22 mouse cellular contexts compared by ENCODE assay signal in the genomic region with DNA sequence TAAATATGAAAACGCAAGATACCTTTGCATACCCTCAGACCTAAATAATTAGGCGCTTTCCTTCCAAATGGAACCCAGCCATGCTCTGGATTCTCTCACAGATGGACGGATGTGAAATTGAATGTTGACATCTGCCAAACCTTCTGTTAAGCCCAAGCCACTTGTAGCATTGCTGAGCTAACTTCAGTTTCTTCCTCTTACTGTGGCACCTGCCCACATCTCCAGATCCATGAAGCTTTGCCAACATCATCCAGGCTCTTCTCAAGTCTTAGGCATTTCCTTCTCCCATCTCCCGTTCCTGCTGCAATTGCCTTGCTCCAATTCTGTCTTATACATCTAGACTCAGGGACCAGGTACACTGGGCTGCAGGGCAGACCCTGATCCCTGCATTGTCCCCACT. TPM values are rescaled to one million over a fixed set of nuclear protein-coding genes. Genes with fewer than 3 reads are reported as not detected.
DNase-seq lines count a peak whose midpoint lies in the region; ATAC-seq lines count a peak whose summit lies in the region.
"Had no signal": no experiment of that assay in that cellular context is flagged by ENCODE, and none has a peak within 500 bp of the region (broad histone marks: within the 10 kb centered on the region; RNA-seq: fewer than 3 reads in every experiment).

No protein-coding gene starts in this region.

- WGBS in limb, embryonic 12.5 days: 83% methylated on average over 4 of the region's 4 CpGs
- WGBS in limb, embryonic 10.5 days: 83% methylated on average over 4 of the region's 4 CpGs
- 84% methylated on average over 4 of the region's 4 CpGs for WGBS in embryonic facial prominence, embryonic 10.5 days

- no peaks in the 10 kb centered on the region for H3K27me3 ChIP-seq in limb, embryonic 12.5 days
- peaks cover 5% of the 10 kb centered on the region for H3K27me3 ChIP-seq in limb, embryonic 10.5 days (ENCODE audit: low read depth, poor library complexity, severe bottlenecking)
- peaks cover 5% of the 10 kb centered on the region for H3K27me3 ChIP-seq in embryonic facial prominence, embryonic 10.5 days (replicated peaks; ENCODE audit: low read depth, poor library complexity, severe bottlenecking)
- H3K27me3 ChIP-seq: megakaryocyte, embryonic 14.5 days; neural tube, embryonic 15.5 days had no signal

- H3K9me3 ChIP-seq in limb, embryonic 12.5 days: no peaks in the 10 kb centered on the region
- H3K9me3 ChIP-seq in limb, embryonic 10.5 days (replicated peaks): no peaks in the 10 kb centered on the region
- H3K9me3 ChIP-seq in embryonic facial prominence, embryonic 10.5 days: no peaks in the 10 kb centered on the region
- H3K9me3 ChIP-seq: embryonic facial prominence, embryonic 15.5 days; hindbrain, embryonic 13.5 days; megakaryocyte, embryonic 14.5 days; neural tube, embryonic 15.5 days had no signal

- no peak overlapping the region for H3K4me2 ChIP-seq in limb, embryonic 12.5 days
- H3K4me2 ChIP-seq: embryonic facial prominence, embryonic 15.5 days; heart, embryonic 11.5 days; hindbrain, embryonic 13.5 days; liver, embryonic 11.5 days; neural tube, embryonic 15.5 days had no signal

- peak; percentile 59 for DNase-seq in heart, adult 11 months
- DNase-seq in heart, adult 8-10 months (ENCODE audit: low spot score): no peak
- DNase-seq in limb, embryonic 10.5 days (ENCODE audit: low spot score): no peak
- peak; percentile 43 to 50 for DNase-seq in layer of hippocampus, adult 8-10 months (ENCODE audit: low spot score in 2 of 2)
- peak; percentile 17 for DNase-seq in left cerebral cortex, postnatal 4 days
- no peak for DNase-seq in heart, postnatal 10 days
- no peak for DNase-seq in embryonic facial prominence, embryonic 10.5 days (ENCODE audit: low spot score)
- DNase-seq: embryo, embryonic 11 days; gastrocnemius, postnatal 36 days; heart, postnatal 14 days; kidney, adult 9 months; kidney, postnatal 36 days; lung, adult 2 months; midbrain, embryonic 14.5 days; spleen, adult 18-20 months had no signal

- H3K27ac ChIP-seq in limb, embryonic 12.5 days: no peak overlapping the region
- H3K27ac ChIP-seq in limb, embryonic 10.5 days: no peak overlapping the region
- H3K27ac ChIP-seq in embryonic facial prominence, embryonic 10.5 days (replicated peaks): no peak overlapping the region
- H3K27ac ChIP-seq: embryonic facial prominence, embryonic 15.5 days; hindbrain, embryonic 13.5 days; neural tube, embryonic 15.5 days had no signal

- no peaks in the 10 kb centered on the region for H3K4me1 ChIP-seq in limb, embryonic 12.5 days (replicated peaks)
- H3K4me1 ChIP-seq in limb, embryonic 10.5 days: no peaks in the 10 kb centered on the region
- no peaks in the 10 kb centered on the region for H3K4me1 ChIP-seq in embryonic facial prominence, embryonic 10.5 days
- H3K4me1 ChIP-seq: embryonic facial prominence, embryonic 15.5 days; hindbrain, embryonic 13.5 days; megakaryocyte, embryonic 14.5 days had no signal

- no peak overlapping the region for H3K4me3 ChIP-seq in limb, embryonic 12.5 days (replicated peaks)
- H3K4me3 ChIP-seq in limb, embryonic 10.5 days: no peak overlapping the region
- H3K4me3 ChIP-seq in embryonic facial prominence, embryonic 10.5 days: no peak overlapping the region
- H3K4me3 ChIP-seq: embryonic facial prominence, embryonic 15.5 days; hindbrain, embryonic 13.5 days; megakaryocyte, embryonic 14.5 days; neural tube, embryonic 15.5 days had no signal

- intact Hi-C loops in left cerebral cortex, postnatal 4 days (cut with DNase I): loop anchor here (10.0 kb wide), 1 partner anchor 401 kb away; no protein-coding TSS in a partner anchor
- intact Hi-C loops in heart, postnatal 10 days (cut with DNase I): loop anchor here (10.0 kb wide), 1 partner anchor 401 kb away; no protein-coding TSS in a partner anchor

- no peak for ATAC-seq in limb, embryonic 12.5 days (ENCODE audit: insufficient number of reproducible peaks, insufficient read depth, low FRiP score, low TSS enrichment, low read depth)

- no peaks in the 10 kb centered on the region for H3K36me3 ChIP-seq in limb, embryonic 12.5 days
- no peaks in the 10 kb centered on the region for H3K36me3 ChIP-seq in limb, embryonic 10.5 days
- no peaks in the 10 kb centered on the region for H3K36me3 ChIP-seq in embryonic facial prominence, embryonic 10.5 days (replicated peaks)
- H3K36me3 ChIP-seq: embryonic facial prominence, embryonic 15.5 days; hindbrain, embryonic 13.5 days; neural tube, embryonic 15.5 days had no signal

- 0 out of 2 replicates have a peak overlapping the region, but pooled peaks have one; percentile 4 for H3K9ac ChIP-seq in limb, embryonic 12.5 days (replicated peaks)
- H3K9ac ChIP-seq: embryonic facial prominence, embryonic 15.5 days; hindbrain, embryonic 13.5 days; neural tube, embryonic 15.5 days had no signal

RNA-seq across cellular contexts. Expression of a gene that starts 6.8 kb away (rescaled TPM):
- under 1 TPM; 0.13 to 0.19 (median 0.15) TPM for total RNA-seq in heart, adult 8-10 months (2022)
- 4.5 and 5.3 TPM in 2 replicates for polyA plus RNA-seq in limb, embryonic 12.5 days (2016; fragmentation: Nextera tagmentation; extraction: Ambion mirVana)
- polyA plus RNA-seq in limb, embryonic 10.5 days (2016; fragmentation: Nextera tagmentation; extraction: Ambion mirVana): 0.39 and 1.2 TPM in 2 replicates
- 100 to 1,000 TPM; 105 to 117 (median 111) TPM for total RNA-seq in layer of hippocampus, adult 8-10 months (2022)
- total RNA-seq in left cerebral cortex, postnatal 4 days (2021): 10 to 100 TPM; 32.4 to 49.9 TPM
- total RNA-seq in heart, postnatal 10 days (2021): 1 to 10 TPM in 1 of 2 experiments, under 1 TPM in 1; 0.92 to 1.4 TPM
- polyA plus RNA-seq in embryonic facial prominence, embryonic 10.5 days (2016; fragmentation: Nextera tagmentation; extraction: Ambion mirVana): 0.54 and 0.66 TPM in 2 replicates

Comparison
In these comparisons a context has a peak if more than half of its experiments do, and no peak if none do; other contexts are left out.
1. DNase-seq: peak in heart, adult 11 months (single experiment), layer of hippocampus, adult 8-10 months (2 of 2) and left cerebral cortex, postnatal 4 days (single experiment); none in heart, adult 8-10 months (single experiment), limb, embryonic 10.5 days (single experiment), heart, postnatal 10 days (0 of 2) and embryonic facial prominence, embryonic 10.5 days (single experiment).
2. RNA of a gene that starts 6.8 kb away (total RNA-seq): 105 to 117 TPM in layer of hippocampus, adult 8-10 months and 32.4 to 49.9 TPM in left cerebral cortex, postnatal 4 days; 0.92 to 1.4 TPM in heart, postnatal 10 days and 0.13 to 0.19 TPM in heart, adult 8-10 months; every median in the first group is over 10 times any median in the second.